Mouse (Mus musculus) kidney, adult 18-20 months (tissue): ENCODE data around the gene H2al1m.
"Not testable (repeated sequence)": the region's sequence is repeated elsewhere in the genome, so short reads cannot be mapped to it uniquely, and the experiment has no call there.

Experiments
- DNase-seq: peaks from one replicate; pipeline ENCODE4 v3.0.0; 2021

Gene H2al1m

GRCm38 (mm10) chrX:9283464-9283863 is at the start of gene H2al1m:
H2al1m (plus strand) TSS chrX:9283764.
- DNase-seq = not testable (repeated sequence)

GRCm38 (mm10) chrX:9240737-9241591 is 42.6 kb upstream of the H2al1m start:
- no peak for DNase-seq

GRCm38 (mm10) chrX:9243381-9243864 is 40.1 kb upstream of the H2al1m start:
- no peak for DNase-seq

- no peak for DNase-seq
These were observed 38.8 kb upstream of the H2al1m start for GRCm38 (mm10) chrX:9244603-9245336.

GRCm38 (mm10) chrX:9248911-9249310 is 34.7 kb upstream of the H2al1m start:
- no peak for DNase-seq

- no peak for DNase-seq
These were observed 29.6 kb upstream of the H2al1m start for GRCm38 (mm10) chrX:9253990-9254389.

GRCm38 (mm10) chrX:9254901-9255300 is 28.7 kb upstream of the H2al1m start:
- no peak for DNase-seq

- DNase-seq = no peak
These were observed 26.8 kb upstream of the H2al1m start, which contains the start of gene Gm14862 for GRCm38 (mm10) chrX:9256766-9257165. Gm14862 (minus strand) TSS chrX:9256899.

- DNase-seq = no peak
These were observed 25.7 kb upstream of the H2al1m start for GRCm38 (mm10) chrX:9257831-9258230.

GRCm38 (mm10) chrX:9259267-9259666 is 24.3 kb upstream of the H2al1m start:
- DNase-seq = no peak

GRCm38 (mm10) chrX:9271112-9271511 is 12.5 kb upstream of the H2al1m start:
- DNase-seq = no peak

- no peak for DNase-seq
These were observed 11.6 kb upstream of the H2al1m start for GRCm38 (mm10) chrX:9271947-9272459.

GRCm38 (mm10) chrX:9272460-9273361 is 10.9 kb upstream of the H2al1m start, which contains the start of gene Xk:
Xk (plus strand) TSS chrX:9272756.
- DNase-seq = peak; percentile 42

GRCm38 (mm10) chrX:9273377-9274002 is 10.1 kb upstream of the H2al1m start:
- DNase-seq = no peak

- no peak for DNase-seq
These were observed 9.2 kb upstream of the H2al1m start for GRCm38 (mm10) chrX:9274321-9274720.

GRCm38 (mm10) chrX:9293140-9293829 is 9.7 kb downstream of the H2al1m start:
- not testable (repeated sequence) for DNase-seq

GRCm38 (mm10) chrX:9298413-9298864 is 14.9 kb downstream of the H2al1m start:
- no peak for DNase-seq

GRCm38 (mm10) chrX:9302791-9303190 is 19.2 kb downstream of the H2al1m start:
- no peak for DNase-seq

- no peak for DNase-seq
These were observed 19.9 kb downstream of the H2al1m start for GRCm38 (mm10) chrX:9303455-9303854.

GRCm38 (mm10) chrX:9316457-9316856 is 32.9 kb downstream of the H2al1m start:
- DNase-seq = not testable (repeated sequence)

GRCm38 (mm10) chrX:9327954-9328353 is 44.4 kb downstream of the H2al1m start:
- DNase-seq = not testable (repeated sequence)
